Mouse (Mus musculus) CH12.LX (cell line): ENCODE results near the gene Baz2b.

ENCODE experiments used
- CTCF ChIP-seq, 2 experiments: IDR thresholded peaks in 1 of 2; conservative IDR thresholded peaks in 1 of 2; 2 replicates each; pipeline ENCODE4 v1.5.1; 2011 to 2012; ENCODE audit warnings: low read depth in 2 of 2, low read length in 2 of 2, improper control_type of control experiment in 1 of 2, inconsistent platforms in 1 of 2, mild to moderate bottlenecking in 1 of 2, moderate library complexity in 1 of 2
- NELFE ChIP-seq: IDR thresholded peaks from 2 replicates; pipeline ENCODE4 v1.6.1; 2011; ENCODE audit warnings: low read depth, low read length, improper control_type of control experiment
- RAD21 ChIP-seq: IDR thresholded peaks from 2 replicates; pipeline ENCODE4 v1.6.1; 2011; ENCODE audit warnings: low read depth, mild to moderate bottlenecking, low read length, improper control_type of control experiment, moderate library complexity
- TBP ChIP-seq: conservative IDR thresholded peaks from 2 replicates; pipeline ENCODE4 v1.6.1; 2011; ENCODE audit warnings: low read depth, low read length, improper control_type of control experiment

DNA sequence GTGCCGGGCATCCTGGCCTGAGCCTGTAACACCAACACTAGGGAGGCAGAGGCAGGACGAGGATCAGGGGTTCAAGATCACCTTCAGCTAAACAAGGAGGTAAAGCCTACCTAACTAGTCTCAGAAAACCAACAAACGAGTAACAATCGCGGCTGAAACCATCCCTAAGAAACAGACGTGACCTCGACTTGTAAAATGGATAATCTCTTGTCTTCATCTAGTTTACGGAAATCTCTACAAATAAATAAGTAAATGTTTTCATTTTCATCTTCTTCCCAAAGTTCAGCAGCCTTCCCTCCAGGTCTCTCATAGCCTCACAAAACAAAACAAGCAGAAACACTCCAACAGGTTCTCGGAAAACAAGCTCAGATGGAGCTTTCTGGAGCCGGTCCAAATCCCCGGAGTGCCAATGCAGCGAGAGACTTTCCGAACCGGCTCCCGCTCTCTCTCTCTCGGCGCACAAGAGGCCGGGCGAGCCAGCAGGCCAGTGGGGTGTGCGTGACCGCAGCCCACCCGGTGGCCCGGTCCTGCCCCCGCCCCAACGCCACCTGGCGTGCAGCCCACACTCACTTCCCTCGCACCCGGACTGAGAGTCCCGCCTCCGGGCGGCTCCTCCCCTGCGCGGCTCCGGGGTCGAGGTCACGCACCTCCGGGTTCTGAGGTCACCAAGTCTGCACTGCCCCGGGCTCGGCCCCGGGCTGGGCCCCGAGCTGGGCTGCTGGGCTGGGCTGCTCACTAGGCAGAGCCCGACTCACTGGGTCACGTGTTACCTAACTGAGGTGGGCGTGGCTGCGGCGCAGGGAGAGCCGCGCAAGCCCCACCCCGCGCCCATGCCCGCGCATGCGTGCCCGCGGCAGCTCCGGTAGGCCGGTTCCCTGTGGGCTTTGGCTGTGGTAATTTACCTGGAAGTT, 327.6 kb downstream of the Baz2b start, which contains the start of gene Wdsub1:
- TF ChIP-seq NELFE, result peak; percentile 86
- TF ChIP-seq TBP, result no peak
- TF ChIP-seq RAD21, result no peak; the same call in 1 of the 2 replicates
- peak in 1 of 2 experiments; percentile 50; a peak in 2 of 4 replicates for TF ChIP-seq CTCF (conservative IDR thresholded peaks at IDR 0.05 in 1 of 2, IDR thresholded peaks at IDR 0.05 in 1 of 2; ENCODE audit: low read depth in 2 of 2, low read length in 2 of 2)
